Mouse (Mus musculus) frontal cortex, adult 2 months (tissue): Measurements from ENCODE around the gene Ube2g1. TPM values are rescaled to one million over a fixed set of nuclear protein-coding genes. Genes with fewer than 3 reads are reported as not detected.
A peak's percentile ranks its signal among the peaks of the same experiment; 100 is the strongest.
"Not testable (repeated sequence)": the region's sequence is repeated elsewhere in the genome, so short reads cannot be mapped to it uniquely, and the experiment has no call there.

Source experiments
- DNase-seq, 2 experiments: peaks; one replicate each; pipeline ENCODE4 v3.0.0; 2022; ENCODE audit warnings: low spot score in 1 of 2; ENCODE audit errors: extremely low spot score in 1 of 2
- polyA plus RNA-seq: library from polyadenylated mRNA; depleted of rRNA; stranded (reverse); fragments of >200 nt; gene quantifications from 2 replicates; pipeline ENCODE4 v1.2.3, GENCODE M21; 2012; rRNA removed

Gene Ube2g1
- polyA plus RNA-seq, 1 experiment: 39.7 TPM

DNA sequence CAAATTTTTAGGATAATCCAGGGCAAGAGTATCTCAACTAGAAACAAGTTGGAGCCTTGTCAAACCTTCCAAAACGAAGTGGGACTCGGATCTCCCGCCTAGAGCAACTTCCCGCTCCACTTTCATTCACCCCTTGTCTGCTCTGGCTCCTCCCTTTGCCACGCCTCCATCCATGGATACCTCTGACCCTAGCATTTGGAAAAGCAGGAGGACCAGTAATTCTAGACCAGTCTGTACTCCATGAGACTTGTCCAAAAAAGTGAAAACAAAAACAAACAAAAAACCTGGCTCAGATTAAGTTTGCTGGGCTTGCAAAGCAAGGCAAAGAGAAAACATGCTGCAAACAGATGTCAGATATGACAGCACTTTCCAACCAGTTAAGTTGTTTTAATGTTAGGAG, 81.2 kb downstream of the Ube2g1 start:
- DNase-seq: no peak

DNA sequence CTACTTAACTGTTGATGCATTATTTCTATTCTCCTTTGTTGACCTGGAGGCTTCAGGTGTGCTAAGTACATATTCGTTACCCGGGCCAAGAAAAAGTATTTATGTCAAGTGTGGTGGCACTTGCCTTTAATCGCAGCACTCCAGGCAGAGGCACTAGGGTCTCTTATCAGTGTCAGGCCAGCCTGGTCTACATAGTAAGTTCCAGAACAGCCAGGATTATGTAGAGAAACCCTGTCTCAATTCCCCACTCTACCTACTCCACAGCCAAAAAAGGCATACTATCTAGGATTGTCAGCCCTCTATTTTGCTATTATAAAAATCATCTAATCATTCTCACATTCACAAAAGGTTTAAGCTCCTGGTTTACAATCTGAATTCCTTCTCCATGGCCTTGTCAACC, 82.0 kb downstream of the Ube2g1 start:
- DNase-seq: no peak

DNA sequence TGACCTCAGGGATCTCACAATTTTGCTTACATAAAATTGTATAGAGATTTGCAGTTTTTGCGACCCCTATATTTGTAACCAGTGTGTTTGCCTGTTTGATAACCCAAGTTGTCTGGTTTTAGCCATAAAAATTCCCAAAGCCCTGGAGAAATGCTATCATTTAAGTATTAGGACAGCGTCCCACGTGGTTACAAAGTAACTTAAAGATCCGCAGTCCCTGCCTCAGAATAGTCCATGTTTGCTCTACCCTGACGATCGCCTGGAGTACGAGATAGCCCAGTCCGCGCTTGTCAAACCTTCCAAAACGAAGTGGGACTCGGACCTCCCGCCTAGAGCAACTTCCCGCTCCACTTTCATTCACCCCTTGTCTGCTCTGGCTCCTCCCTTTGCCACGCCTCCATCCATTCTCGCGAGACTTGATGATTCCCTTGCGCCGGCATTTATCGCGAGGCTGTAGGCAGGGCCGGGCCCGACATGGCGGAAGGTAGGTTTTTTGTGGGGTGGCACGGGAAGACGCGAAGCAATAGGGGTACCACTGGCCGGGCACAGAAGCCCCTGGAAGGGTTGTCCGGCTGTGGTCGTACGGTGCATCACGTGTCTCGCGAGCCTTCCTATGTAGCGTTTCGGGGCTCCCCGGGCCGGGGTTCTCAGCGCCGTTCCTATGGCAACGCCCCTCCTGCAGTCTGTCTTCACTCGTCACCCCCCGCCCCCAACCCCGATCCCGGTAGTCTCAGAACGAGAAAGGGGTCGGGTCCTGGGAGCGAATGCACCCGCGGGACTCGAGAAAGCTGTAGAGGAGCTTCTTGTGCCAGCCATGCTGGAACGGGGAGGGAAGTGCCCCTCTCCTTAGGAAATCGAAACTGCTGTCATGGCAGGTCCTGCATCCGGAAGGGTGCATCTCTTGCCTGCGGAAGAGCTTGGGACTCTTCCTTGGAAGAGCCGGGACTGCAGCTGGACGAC, 82.7 kb downstream of the Ube2g1 start, which contains the start of gene Ankfy1:
Gene Ankfy1 (plus strand): TSS at position 456 of the 960 bp plus-strand sequence.
- peak; percentile 93 to 97 for DNase-seq

DNA sequence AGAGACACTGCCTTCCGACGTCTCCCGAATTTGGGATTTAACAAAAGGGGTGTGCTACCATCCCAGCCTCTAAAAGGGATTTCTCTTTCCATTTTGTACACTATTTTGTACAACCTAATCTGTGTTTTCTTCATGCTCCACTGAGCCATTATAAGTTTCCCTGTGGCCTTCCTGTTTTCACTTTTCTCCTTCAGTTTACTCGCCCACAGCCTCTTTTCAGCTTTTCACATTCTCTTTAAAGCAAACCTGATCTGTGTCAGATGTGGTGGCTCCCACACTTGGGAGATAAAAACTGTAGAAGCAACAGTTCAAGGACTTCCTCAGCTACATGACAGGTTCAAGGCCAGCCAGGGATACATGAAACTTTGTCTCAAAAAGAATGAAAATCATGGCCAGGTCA, 85.3 kb downstream of the Ube2g1 start:
- DNase-seq: no peak

DNA sequence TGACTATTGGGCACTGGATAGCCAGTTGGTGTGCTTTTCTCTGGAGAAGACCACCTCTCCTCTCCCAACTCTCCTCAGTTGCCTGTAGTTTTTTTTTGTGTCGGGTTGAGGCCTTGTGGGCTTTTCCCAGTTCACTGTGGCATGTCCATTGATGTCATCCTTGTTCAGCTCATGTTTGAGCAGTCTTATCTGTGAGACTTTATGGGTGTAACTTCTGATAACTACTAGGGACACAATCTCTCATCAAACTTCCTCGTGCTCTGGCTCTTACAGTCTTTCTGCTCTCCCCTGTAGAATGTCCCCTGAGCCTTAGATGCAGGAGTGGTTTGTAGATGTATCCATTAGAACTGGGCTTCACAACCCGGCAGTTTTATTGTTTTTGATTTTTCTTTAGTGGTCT, 87.9 kb downstream of the Ube2g1 start:
- DNase-seq: no peak

DNA sequence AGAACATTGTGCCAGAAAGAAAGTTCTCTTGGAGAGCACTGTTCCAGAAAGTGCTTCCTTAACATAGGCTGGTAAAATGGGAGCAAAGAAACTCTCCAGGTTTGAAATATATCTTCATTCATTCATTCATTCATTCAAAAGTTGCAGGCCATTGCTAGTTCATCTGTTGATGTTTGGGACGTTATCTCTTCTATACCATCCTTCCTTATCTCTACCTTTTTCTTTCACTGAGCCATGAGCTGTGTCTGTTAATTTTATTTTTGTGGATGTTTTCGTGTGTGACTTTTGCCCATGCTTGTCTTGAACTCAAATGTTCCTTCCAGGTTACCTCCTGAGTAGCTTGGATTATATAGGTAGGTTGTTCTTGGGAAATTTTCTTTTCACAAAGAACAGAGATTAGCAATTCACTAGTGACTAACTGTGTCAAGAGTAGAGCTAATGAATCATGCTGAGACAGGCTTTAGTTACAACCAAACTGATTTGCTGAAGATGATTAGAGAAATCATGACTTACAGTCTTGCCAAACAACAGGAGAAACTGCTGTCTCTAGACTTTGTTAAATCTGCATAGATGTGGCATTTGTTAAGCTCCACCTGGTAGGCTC, 89.4 kb downstream of the Ube2g1 start:
- no peak for DNase-seq

DNA sequence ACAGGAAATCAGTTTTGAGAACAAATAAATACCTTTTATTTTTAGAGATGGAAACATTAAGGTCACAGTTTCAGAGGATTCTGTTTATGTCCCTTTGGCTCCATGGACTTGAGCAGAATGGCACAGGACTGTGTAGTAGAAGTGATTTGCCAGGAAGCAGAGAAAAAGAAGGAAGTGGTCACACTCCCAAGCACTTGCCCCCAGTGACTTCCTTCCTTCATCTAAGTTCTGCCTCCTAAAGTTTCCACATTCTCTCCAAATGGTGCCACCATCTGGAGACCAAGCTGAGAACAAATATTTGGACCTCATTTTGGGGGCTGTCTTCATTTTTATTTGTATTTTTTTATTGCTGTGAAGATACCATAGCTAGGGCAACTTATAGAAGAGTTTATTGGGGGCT, 90.2 kb downstream of the Ube2g1 start:
- no peak for DNase-seq

DNA sequence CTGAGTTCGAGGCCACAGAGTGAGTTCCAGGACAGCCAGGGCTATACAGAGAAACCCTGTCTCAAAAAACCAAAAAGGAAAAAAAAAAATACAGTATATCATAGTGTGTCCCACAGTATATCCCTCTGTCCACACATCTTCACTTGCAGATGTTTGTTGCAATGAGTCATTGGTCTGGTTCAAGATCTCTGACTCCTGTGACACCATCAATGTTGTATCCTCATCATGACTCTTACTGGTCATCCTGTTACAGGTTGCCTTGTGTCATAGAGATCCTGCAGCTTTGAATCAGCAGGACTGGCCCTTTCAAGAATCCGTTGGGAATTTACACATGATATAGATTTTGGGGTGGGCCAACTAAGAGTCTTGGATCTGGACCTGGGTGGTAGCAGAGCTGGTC, 98.0 kb downstream of the Ube2g1 start:
- DNase-seq: not testable (repeated sequence)

DNA sequence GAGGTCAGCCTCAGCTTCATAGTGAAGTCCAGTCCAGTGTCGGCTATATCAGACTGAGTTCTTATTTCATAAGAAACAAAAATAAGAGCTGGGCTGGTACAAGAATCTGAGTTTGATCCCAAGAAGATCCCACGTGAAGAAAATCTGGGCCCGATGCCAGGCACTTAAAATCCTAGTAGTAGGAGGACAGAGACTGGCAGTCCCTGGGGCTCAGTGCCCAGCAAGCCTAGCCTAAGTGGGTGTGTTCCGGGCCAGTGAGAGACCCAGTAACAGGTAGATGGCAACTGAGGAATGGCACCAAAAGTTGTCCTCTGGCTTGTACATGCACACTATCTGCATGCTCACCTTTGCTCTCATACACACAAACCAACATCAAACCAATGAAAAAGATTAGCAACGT, 105.6 kb downstream of the Ube2g1 start:
- DNase-seq: peak; percentile 38 to 79

DNA sequence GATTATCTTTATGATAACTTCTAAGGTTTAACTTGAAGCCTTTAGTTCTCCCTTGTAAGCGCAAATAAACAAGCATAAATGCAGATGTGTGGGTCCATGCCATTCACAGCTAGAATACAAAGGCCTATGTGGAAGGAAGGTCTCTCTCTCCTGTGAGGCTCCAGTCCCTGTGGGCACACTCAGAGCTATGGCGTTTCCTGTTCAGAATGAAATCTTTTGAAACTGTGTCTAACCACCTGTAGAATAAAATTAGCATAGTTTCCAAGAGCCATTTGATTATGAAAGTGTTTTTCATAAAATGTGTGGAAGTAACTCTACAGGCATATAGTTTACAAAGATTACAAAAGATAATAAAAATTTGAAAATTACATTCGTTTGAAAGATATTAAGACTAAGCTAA, 111.1 kb downstream of the Ube2g1 start:
- DNase-seq: no peak

DNA sequence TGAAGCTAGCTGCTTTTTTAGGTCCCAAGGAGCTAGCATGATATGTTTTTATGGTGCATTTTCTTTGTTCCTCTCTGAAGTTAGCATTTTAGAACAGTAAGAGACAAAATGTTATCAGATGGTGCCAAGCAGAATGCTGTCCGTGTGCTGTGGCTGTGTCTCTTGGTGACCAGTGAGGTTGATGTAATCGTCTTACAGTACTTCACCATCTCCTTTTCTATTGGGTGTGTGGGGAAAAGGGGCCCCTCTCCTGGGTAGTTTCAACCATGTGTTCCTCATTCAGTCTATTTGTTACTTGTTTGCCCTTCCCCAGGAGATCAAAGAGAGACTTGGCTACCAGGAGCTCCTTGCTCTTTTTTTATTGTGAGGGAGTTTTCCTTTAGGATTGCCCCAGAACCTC, 116.1 kb downstream of the Ube2g1 start:
- DNase-seq: no peak

DNA sequence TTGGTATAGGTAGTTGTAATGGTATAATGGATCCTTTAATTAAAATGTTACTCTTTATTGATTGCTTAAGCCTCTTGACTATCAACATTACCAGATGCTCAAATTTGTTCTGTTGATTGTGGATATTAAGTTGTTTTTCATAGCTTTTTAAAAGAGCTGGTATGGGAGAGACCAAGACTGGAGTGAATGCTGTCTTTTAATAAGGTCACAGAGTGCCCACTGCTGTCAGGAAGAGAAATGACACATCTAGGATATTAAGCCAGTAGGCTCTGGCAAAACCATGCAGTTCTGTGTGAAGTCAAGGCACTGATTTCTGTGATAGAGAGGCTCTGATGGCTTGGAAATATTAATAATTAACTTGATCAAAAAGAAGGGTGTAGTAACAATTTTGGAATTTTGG, 116.8 kb downstream of the Ube2g1 start:
- no peak for DNase-seq

DNA sequence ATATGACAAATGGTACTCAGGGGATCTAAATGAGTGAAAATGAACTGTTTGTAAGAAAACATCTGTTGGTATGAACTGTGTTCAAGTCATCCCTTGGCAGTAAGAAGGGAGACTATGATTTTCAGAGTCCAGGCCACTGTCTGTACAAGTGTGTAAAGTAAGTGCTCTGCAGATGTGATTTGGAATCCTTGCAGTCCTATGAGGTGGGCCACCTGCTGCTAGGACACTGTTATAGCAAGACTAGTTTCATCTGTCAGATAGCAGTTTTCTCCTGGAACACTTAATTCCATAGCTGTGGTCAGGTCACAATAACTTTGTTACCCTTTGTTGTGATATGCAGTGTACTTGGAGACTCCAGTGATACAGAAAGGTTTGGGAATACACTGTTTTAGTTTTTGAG, 118.9 kb downstream of the Ube2g1 start:
- no peak for DNase-seq

DNA sequence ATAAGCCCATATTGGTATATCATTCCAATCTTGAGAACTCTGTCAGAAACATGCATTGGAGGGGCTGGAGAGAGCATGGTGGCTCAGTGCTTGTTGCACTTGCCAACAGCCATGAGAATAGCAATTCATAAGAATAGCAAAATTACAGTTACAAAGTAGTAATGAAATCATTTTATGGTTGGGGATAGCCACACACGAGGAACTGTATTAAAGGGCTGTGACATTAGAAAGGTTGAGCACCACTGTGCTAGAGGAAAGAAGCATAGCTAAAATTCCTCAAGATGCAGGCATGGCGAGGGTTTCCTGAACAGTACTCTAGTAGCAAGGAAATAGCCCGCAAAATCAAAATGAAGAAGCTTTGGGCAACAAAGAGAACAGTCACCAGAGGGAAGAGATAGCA, 126.7 kb downstream of the Ube2g1 start:
- DNase-seq: no peak

DNA sequence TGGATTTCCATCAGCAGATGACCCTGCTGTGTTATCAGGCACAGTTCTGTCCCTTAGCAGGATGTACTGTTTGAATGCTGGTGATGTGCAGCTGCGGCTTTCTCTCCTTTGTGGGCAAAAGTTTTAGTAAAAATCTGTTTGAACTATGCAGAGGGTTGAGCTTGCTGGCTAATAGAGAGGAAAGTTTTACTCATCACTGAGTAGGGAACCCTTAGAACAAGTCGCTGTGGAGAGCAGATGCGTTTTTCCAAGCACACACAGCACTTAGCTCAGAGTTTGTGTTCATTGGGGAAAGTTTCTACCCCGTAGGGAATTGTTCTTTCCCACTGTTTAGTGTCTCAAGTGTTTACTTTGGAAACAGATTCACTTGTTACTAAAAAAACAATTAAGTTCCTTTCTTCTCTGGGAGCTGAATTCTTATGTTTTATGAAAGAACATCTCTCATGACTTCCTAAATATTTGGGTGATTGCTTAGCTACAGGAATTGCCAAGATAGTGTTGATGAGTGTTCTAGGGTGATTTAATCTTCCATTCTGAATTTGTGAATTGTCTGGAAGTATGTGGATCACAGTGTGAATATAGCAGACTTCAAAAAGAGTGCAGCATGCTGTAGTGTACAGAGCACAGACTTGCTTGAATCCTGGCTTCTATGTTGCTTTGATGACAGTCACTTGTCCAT, 127.9 kb downstream of the Ube2g1 start:
- no peak for DNase-seq

DNA sequence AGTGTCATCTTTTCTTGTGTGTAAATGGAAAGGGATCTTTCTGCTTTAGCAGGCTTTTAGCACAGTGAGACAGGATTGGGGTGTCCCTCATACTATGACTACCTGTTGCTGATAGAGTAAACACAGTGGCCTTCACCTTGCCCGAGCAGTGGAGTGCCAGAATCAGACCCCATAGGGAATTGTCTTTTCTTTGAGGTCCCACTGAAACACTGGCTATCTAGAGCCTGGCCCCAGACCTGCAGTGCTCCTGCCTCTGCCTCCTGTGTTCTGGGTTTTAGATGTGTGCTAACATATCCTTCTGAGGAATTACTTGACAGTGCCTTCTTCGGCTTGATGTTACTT, 128.4 kb downstream of the Ube2g1 start:
- DNase-seq: no peak

Other genes starting within 250 kb of the Ube2g1 start
- gene Tekt1, start 244.8 kb upstream of the Ube2g1 start, polyA plus RNA-seq: 1.9 and 2.1 TPM in 2 replicates
- gene Smtnl2, start 195.6 kb upstream of the Ube2g1 start, polyA plus RNA-seq: 2.8 and 3.2 TPM in 2 replicates
- gene Ggt6, start 171.8 kb upstream of the Ube2g1 start, polyA plus RNA-seq: 0.15 and 0.22 TPM in 2 replicates
- 55.3 and 61.4 TPM in 2 replicates for gene Mybbp1a, start 165.9 kb upstream of the Ube2g1 start, polyA plus RNA-seq
- 45.0 and 47.0 TPM in 2 replicates for gene Spns2, start 117.4 kb upstream of the Ube2g1 start, polyA plus RNA-seq
- 0.54 and 0.71 TPM in 2 replicates for gene Spns3, start 56.8 kb upstream of the Ube2g1 start, polyA plus RNA-seq
- gene Ankfy1, start 82.7 kb downstream of the Ube2g1 start, polyA plus RNA-seq: 28.0 and 29.9 TPM in 2 replicates
- 13.8 and 14.0 TPM in 2 replicates for gene Cyb5d2, start 188.9 kb downstream of the Ube2g1 start, polyA plus RNA-seq
- 29.9 and 32.3 TPM in 2 replicates for gene Zzef1, start 188.9 kb downstream of the Ube2g1 start, polyA plus RNA-seq